Mouse (Mus musculus) midbrain, postnatal 0 days (tissue): Measurements from ENCODE around the gene Adk. TPM values are rescaled to one million over a fixed set of nuclear protein-coding genes. Genes with fewer than 3 reads are reported as not detected.

Experiments used
- ATAC-seq: fragments of 200-750 bp; cut with Nextera tagmentation; 2 replicates; pipeline ENCODE4 v1.8.0; 2017; ENCODE audit warnings: moderate number of reproducible peaks, mild to moderate bottlenecking, moderate TSS enrichment, moderate library complexity; ENCODE audit not compliant: low FRiP score
- DNase-seq: peaks from one replicate; pipeline ENCODE4 v3.0.0-alpha.2; 2015; ENCODE audit warnings: low spot score
- H3K27ac ChIP-seq: fragments of 300-500 bp; sonication (generic); 2 replicates; pipeline ENCODE4 v1.5.1; 2014; ENCODE audit warnings: low read depth, mild to moderate bottlenecking, low read length, mixed read lengths
- H3K27me3 ChIP-seq: fragments of 300-500 bp; sonication (generic); 2 replicates; pipeline ENCODE4 v1.6.1; 2014; ENCODE audit warnings: low read length, control low read depth, mixed read lengths; ENCODE audit not compliant: insufficient read depth
- H3K36me3 ChIP-seq: fragments of 300-500 bp; sonication (generic); 2 replicates; pipeline ENCODE4 v1.6.1; 2014; ENCODE audit warnings: low read length, control low read depth, mixed read lengths; ENCODE audit not compliant: insufficient read depth
- H3K4me1 ChIP-seq: fragments of 300-500 bp; sonication (generic); 2 replicates; pipeline ENCODE4 v1.6.1; 2014; ENCODE audit warnings: mild to moderate bottlenecking, control low read depth, antibody characterized with exemption, low read length, mixed read lengths; ENCODE audit not compliant: insufficient read depth
- H3K4me2 ChIP-seq: fragments of 300-500 bp; sonication (generic); 2 replicates; pipeline ENCODE4 v1.6.1; 2014; ENCODE audit warnings: low read depth, mild to moderate bottlenecking, low read length, mixed read lengths; ENCODE audit not compliant: poor library complexity, severe bottlenecking
- H3K4me3 ChIP-seq: fragments of 300-500 bp; sonication (generic); 2 replicates; pipeline ENCODE4 v1.5.1; 2014; ENCODE audit warnings: low read depth, mild to moderate bottlenecking, low read length, moderate library complexity
- H3K9ac ChIP-seq: fragments of 300-500 bp; sonication (generic); replicated peaks from 2 replicates; pipeline ENCODE4 v1.6.1; 2014; ENCODE audit warnings: mild to moderate bottlenecking, low read length, moderate library complexity, mixed read lengths; ENCODE audit not compliant: poor library complexity, severe bottlenecking
- H3K9me3 ChIP-seq: fragments of 300-500 bp; sonication (generic); 2 replicates; pipeline ENCODE4 v1.6.1; 2016; ENCODE audit warnings: low read length, control low read depth
- CTCF ChIP-seq: IDR thresholded peaks from 2 replicates; pipeline ENCODE4 v1.5.1; 2016; ENCODE audit warnings: antibody characterized with exemption, mild to moderate bottlenecking
- WGBS: fragments of 180-500 bp; shearing (Covaris S2); extraction: QIAGEN DNeasy Blood & Tissue Kit; methylation state at CpG from one replicate; pipeline ENCODE4 v1.1.7; 2014; 5-methylcytosine and 5-hydroxymethylcytosine counted together
- polyA plus RNA-seq: library from polyadenylated mRNA; unstranded; fragments of >200 nt; fragmentation: Nextera tagmentation; extraction: Ambion mirVana; gene quantifications from 2 replicates; pipeline ENCODE4 v1.2.1, GENCODE M21; 2015
- total RNA-seq: library from RNA; depleted of rRNA; stranded (reverse); fragments of >200 nt; gene quantifications from 2 replicates; pipeline ENCODE4 v1.2.3, GENCODE M21; 2014

Gene Adk
- total and polyA plus RNA-seq, 2 experiments from 2014 or later: 25.3 to 50.6 TPM

GRCm38 (mm10) chr14:21252326-21252886 lies 200.0 kb downstream of the Adk start:
- 4% methylated on average over 7 of the region's 7 CpGs for WGBS
- peak overlapping the region; percentile 25 for H3K4me2 ChIP-seq
- H3K4me3 ChIP-seq: no peak overlapping the region
- no peaks in the 10 kb centered on the region for H3K27me3 ChIP-seq
- H3K9me3 ChIP-seq: no peaks in the 10 kb centered on the region
- peak; percentile 96 for DNase-seq
- H3K27ac ChIP-seq: peak overlapping the region; percentile 63
- peak; percentile 76 for ATAC-seq
- H3K4me1 ChIP-seq: no peaks in the 10 kb centered on the region; the same call in 1 of the 2 replicates
- no peak overlapping the region for H3K9ac ChIP-seq
- no peak for TF ChIP-seq CTCF
- no peaks in the 10 kb centered on the region for H3K36me3 ChIP-seq

GRCm38 (mm10) chr14:21253321-21253992 lies 201.1 kb downstream of the Adk start:
- no peak overlapping the region for H3K9ac ChIP-seq
- ATAC-seq (peak; percentile 71; the same call in 1 of the 2 replicates), DNase-seq (peak; percentile 94)
- H3K4me3 ChIP-seq: no peak overlapping the region
- H3K4me2 ChIP-seq: peak overlapping the region; percentile 15; the same call in 1 of the 2 replicates
- H3K4me1 ChIP-seq: no peaks in the 10 kb centered on the region; the same call in 1 of the 2 replicates
- peak overlapping the region; percentile 63 for H3K27ac ChIP-seq
- 8% methylated on average over 5 of the region's 5 CpGs for WGBS
- H3K9me3 ChIP-seq: no peaks in the 10 kb centered on the region
- no peak for TF ChIP-seq CTCF
- H3K36me3 ChIP-seq: no peaks in the 10 kb centered on the region
- no peaks in the 10 kb centered on the region for H3K27me3 ChIP-seq

GRCm38 (mm10) chr14:21253993-21254339 lies 201.6 kb downstream of the Adk start:
- TF ChIP-seq CTCF: peak; percentile 71
- WGBS: 26% methylated on average over 2 of the region's 2 CpGs
- Histone ChIP-seq H3K4me3 (no peak overlapping the region), H3K27ac (0 out of 2 replicates have a peak overlapping the region, but pooled peaks have one; percentile 26), H3K4me1 (no peaks in the 10 kb centered on the region; the same call in 1 of the 2 replicates), H3K9me3 (no peaks in the 10 kb centered on the region), H3K36me3 (no peaks in the 10 kb centered on the region), H3K27me3 (no peaks in the 10 kb centered on the region), H3K4me2 (0 out of 2 replicates have a peak overlapping the region, but pooled peaks have one; percentile 4), H3K9ac (no peak overlapping the region)
- ATAC-seq (no peak), DNase-seq (peak; percentile 72)

DNA sequence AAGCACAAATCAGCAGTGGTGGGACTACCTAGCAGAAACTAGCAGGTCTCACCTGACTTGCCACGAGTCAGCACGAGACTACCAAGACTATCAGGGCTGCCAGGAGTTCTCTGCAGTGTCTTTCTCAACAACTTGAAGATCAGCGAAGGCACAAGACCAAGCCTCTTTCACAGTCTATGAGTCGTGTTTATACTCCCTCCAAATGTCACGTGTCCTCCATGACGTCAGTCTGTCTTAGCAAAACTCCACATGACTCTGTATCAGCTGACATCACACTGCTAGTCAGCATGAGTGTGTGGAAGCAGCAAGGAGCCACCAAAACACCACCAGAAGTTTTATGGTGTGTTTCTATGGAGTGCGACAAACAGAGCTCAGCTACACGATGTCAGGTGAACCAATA lies 215.9 kb downstream of the Adk start:
- ATAC-seq (no peak), DNase-seq (no peak)
- 95% methylated on average over 8 of the region's 8 CpGs for WGBS
- no peaks in the 10 kb centered on the region for H3K4me1 ChIP-seq
- H3K4me2 ChIP-seq: no peak overlapping the region
- no peak overlapping the region for H3K27ac ChIP-seq
- H3K9ac ChIP-seq: no peak overlapping the region
- H3K27me3 ChIP-seq: no peaks in the 10 kb centered on the region
- no peaks in the 10 kb centered on the region for H3K36me3 ChIP-seq
- no peak for TF ChIP-seq CTCF
- H3K4me3 ChIP-seq: no peak overlapping the region
- no peaks in the 10 kb centered on the region for H3K9me3 ChIP-seq

DNA sequence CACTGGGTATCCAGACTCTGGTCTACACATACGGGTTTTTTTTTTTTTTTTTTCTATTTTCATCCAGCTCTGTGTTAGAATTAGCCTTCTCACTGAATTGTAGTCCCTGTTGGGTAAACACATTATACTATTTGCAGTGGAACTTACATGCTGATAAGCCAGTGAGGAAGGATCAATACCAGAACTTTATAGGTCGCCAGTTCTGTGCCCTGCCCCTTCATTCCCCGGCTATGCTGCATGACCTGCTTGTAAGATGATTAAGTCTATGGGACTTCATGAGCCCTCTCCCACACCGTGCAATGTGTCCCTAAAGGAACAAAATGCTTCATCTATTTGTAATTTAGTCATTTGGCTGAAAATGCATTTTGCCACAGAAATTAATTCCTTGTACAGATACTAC lies 219.1 kb downstream of the Adk start:
- no peak for TF ChIP-seq CTCF
- DNase-seq: no peak
- Histone ChIP-seq H3K27me3 (no peaks in the 10 kb centered on the region), H3K4me3 (no peak overlapping the region), H3K4me1 (no peaks in the 10 kb centered on the region), H3K9me3 (no peaks in the 10 kb centered on the region), H3K27ac (no peak overlapping the region), H3K4me2 (no peak overlapping the region), H3K9ac (no peak overlapping the region), H3K36me3 (no peaks in the 10 kb centered on the region)
- 62% methylated on average over 4 of the region's 4 CpGs for WGBS
- no peak for ATAC-seq

DNA sequence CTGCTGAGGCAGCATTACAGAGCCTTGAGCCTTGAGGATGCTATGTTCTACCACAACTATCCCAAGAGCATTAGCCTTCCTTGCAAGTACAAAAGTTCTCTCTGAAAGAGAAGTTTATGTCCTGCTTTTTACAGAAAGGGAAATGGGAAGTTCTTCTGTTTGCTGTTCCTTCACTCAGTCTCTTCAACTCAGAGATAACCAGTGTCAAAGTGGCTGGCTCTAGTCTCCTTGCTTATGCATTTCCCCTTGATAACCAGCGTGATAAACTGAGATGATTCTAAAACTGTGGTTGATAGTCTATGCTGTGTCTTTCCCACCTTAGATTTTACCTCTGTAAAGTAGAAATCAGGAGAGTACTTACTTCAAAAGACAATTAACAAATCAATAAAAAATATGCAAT lies 223.4 kb downstream of the Adk start:
- 83% methylated on average over 1 of the region's 1 CpGs for WGBS
- no peak for ATAC-seq

More for the DNA sequence above, 223.4 kb downstream of the Adk start:
- H3K9me3 ChIP-seq: no peaks in the 10 kb centered on the region
- no peak for DNase-seq
- H3K4me1 ChIP-seq: no peaks in the 10 kb centered on the region
- no peak overlapping the region for H3K4me3 ChIP-seq
- H3K36me3 ChIP-seq: no peaks in the 10 kb centered on the region
- no peaks in the 10 kb centered on the region for H3K27me3 ChIP-seq
- no peak overlapping the region for H3K4me2 ChIP-seq
- H3K27ac ChIP-seq: no peak overlapping the region
- no peak for TF ChIP-seq CTCF
- H3K9ac ChIP-seq: no peak overlapping the region
